Mouse (Mus musculus) urinary bladder, postnatal 4 days (tissue): Measurements from ENCODE around the gene Nprl3.

ENCODE experiments used
- DNase-seq, 2 experiments: peaks; one replicate each; pipeline ENCODE4 v3.0.0; 2021 to 2022; ENCODE audit warnings: low spot score in 2 of 2

Nprl3 gene

GRCm38 (mm10) chr11:32245614-32246013 is 21.9 kb downstream of the Nprl3 start:
- DNase-seq: no peak

- no peak for DNase-seq
Observed at GRCm38 (mm10) chr11:32244617-32245016, 22.9 kb downstream of the Nprl3 start.

GRCm38 (mm10) chr11:32244064-32244463 is 23.4 kb downstream of the Nprl3 start:
- DNase-seq: no peak

GRCm38 (mm10) chr11:32243205-32243955 is 24.1 kb downstream of the Nprl3 start:
- no peak for DNase-seq

GRCm38 (mm10) chr11:32242209-32242608 is 25.3 kb downstream of the Nprl3 start:
- DNase-seq: no peak

GRCm38 (mm10) chr11:32241391-32241790 is 26.1 kb downstream of the Nprl3 start:
- no peak for DNase-seq

- DNase-seq: peak in 1 of 2 experiments; percentile 46
Observed at GRCm38 (mm10) chr11:32238093-32238860, 29.2 kb downstream of the Nprl3 start.

DNA sequence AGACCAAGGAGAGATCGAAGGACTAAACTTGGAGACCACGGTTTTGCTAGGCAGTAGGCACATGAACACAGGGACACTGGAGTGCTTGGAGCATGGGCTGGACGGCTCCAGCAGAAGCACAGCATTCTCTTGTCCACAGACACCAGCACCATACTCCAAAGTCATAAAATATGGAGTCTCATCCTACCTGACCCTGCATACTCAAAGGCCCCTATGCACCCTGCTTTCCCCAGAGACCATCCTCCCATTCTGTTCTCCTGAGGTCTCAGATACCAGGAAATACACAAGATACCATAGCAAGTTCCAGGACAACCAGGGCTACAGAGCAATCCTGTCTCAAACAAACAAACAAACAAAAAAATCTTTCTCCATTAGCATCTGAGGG is 30.1 kb downstream of the Nprl3 start:
- no peak for DNase-seq

GRCm38 (mm10) chr11:32236712-32237410 is 30.6 kb downstream of the Nprl3 start:
- DNase-seq: no peak

DNA sequence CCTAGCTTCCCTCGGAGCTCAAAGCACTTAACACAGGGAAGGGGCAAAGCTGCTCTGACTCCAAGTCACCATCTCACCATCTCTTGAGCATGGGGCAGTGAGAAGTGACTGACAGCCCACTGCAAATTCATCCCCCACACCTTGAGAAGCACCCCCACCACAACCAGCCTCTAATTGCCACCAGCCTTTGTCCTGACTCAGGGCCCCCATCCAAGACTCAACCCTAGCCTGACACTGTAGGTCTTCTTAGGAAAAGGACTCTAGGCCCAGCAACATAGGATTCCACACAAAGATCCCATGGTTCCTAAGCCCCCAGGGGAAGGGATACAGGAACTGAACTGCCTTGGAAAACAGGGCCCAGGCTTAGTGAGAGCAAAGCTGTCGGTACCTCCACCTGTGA is 31.4 kb downstream of the Nprl3 start:
- no peak for DNase-seq

DNA sequence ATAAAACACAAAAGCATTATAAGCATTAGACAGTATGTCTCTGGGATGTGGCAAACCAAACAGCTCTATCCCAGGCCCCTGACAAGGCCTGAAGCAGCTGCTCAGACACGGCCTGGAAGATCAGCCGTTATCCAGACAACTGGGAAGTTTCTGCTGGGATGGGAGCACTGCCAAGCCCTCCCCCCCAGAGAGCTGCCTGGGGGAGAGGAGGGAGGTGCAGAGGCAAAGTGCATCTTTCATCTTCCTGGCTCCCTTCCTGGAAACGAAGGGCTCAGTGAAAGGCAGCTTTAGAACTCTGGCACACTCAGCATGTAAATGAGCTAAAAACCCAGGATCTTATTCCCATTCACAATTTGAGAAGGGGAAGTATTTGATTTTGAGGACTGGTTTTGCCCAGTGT is 31.9 kb downstream of the Nprl3 start:
- DNase-seq: peak; percentile 79 to 81

DNA sequence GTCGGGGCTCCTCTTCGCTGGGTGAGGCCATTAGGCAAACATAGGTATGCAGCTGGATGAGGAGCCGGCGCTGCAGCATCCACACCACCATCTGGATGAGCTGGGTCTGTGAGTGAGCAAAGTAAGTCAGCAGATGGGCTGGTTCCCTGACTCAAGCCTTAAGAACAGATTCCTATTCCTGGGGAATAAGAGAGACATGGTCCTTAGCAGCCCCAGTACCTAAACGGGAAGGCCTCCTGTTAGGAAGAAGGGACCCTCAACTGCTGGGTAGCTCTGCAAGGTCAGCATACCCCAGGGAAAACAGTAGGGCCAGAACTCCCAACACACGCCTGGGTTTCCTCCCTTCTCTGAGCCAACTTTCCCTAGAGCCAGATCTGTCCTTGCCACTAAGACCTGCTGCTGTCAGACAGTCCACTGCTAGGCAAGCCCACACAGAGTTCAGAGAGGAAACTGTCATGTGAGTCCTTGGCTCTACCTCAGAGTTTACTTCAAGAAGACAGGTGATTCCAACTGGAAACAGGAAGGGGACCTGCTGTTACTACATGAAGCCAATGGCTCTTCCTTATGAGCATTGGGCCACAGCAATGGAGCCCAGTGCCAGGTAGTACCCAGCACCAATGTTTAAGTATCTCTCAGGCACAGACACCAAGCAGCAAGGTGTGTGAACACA is 32.6 kb downstream of the Nprl3 start:
- DNase-seq: no peak

DNA sequence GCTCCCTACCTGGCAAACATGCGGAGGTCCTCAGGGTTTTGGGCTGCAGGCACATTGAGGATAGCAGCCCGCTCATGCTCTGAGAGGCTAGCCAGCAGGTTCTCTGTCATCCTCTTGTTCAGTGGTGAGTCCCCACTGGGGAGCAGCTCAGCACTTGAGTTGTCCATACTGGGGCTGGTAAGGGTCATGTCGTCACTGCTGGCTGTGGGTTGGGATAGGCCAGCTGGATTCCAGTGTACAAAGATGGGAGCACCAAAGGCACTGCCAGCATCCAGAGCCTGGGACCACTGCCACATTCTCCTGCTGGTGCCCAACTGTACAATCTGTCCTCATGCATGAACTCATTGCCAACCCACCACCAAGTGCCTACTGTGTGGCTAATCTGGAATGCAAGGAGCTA is 33.6 kb downstream of the Nprl3 start:
- no peak for DNase-seq

GRCm38 (mm10) chr11:32232848-32233247 is 34.7 kb downstream of the Nprl3 start:
- DNase-seq: peak in 1 of 2 experiments; percentile 56

- no peak for DNase-seq
Observed at GRCm38 (mm10) chr11:32231125-32231524, 36.4 kb downstream of the Nprl3 start.

DNA sequence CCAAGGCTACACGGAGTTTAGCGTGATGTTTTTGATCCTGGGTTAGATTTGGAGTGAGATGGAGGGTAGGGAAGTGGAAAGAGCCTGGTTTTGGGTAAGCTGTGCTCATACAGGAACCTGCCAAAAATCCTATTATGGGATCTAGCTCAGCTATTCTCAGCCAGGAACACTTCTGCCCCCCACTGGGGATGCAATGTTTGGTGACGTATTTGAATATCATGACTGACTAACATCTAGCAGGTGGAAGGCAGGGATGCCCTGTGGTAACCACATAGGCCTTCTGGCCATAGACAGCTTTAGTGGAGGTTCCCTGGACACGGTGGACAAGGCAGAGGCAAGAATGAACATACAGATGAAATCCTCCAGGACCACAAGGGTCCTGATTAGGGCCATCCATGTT is 37.3 kb downstream of the Nprl3 start:
- no peak for DNase-seq

DNA sequence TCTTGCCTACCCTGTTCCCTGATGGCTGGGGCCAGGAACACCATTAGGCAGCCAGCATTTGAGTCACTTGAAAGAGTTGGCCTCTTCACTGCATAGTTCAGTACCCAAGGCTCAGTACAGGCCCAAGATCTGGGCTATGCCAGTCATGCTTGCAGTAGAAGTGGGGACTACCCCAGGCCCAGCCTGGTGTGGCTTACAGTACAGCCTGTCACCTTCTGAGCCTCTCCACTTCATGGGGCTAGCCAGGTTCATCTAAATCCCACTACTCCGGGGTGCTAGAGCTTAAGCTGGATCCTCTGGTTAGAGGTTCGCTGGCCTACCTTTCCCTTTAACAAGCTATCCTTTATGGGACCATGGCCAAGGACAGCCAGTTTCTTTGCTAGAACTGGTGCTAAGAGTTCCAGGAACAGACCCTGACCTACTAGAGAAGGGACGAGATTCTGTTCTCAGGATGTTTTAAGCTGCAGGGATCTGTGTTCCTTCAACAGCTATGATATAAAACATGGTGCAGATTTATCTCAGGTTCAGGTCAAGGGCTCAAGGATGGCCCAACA is 39.1 kb downstream of the Nprl3 start:
- DNase-seq: no peak

GRCm38 (mm10) chr11:32227555-32227954 is 40.0 kb downstream of the Nprl3 start:
- DNase-seq: no peak

DNA sequence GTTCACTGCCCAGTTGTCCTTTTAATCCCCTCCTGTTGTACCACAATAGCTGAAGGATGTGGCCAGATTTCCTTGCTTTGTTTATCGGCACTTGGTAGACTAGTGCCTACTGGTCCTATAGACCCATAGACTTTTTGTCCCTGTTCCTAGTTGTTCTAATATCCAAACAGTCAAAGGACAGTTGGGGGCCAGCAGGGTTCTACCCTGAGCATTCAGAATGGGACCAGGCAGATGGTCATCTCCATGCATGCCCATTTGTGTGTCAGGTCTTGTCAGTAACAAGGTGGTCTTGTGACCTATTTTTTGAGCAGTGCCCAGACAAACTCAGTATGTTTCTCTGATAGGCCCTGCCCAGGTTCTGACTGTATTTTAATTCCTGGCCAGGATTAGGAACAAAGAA is 40.5 kb downstream of the Nprl3 start:
- DNase-seq: no peak

GRCm38 (mm10) chr11:32226124-32226871 is 41.2 kb downstream of the Nprl3 start, which contains the start of gene Mpg:
Mpg (plus strand) TSS chr11:32226505.
- peak; percentile 85 to 86 for DNase-seq
